Mouse (Mus musculus) MEL (cell line): ENCODE measurements around the gene Vti1b. TPM values are rescaled to one million over a fixed set of nuclear protein-coding genes. Genes with fewer than 3 reads are reported as not detected.

Experiments used
- DNase-seq: peaks from one replicate; pipeline ENCODE4 v3.0.0; 2011; ENCODE audit warnings: low read depth, low spot score
- H3K27ac ChIP-seq: 2 replicates; pipeline ENCODE4 v1.5.1; 2012; ENCODE audit warnings: low read depth, mild to moderate bottlenecking, control low read depth, low read length, moderate library complexity; ENCODE audit not compliant: control insufficient read depth
- H3K27me3 ChIP-seq, 2 experiments: fragments of 150-350 bp in 1 of 2; sonication (generic) in 1 of 2; 2 replicates each; pipeline ENCODE4 v1.6.1; 2012; ENCODE audit warnings: low read length in 2 of 2, mild to moderate bottlenecking in 2 of 2, improper control_type of control experiment in 1 of 2, moderate library complexity in 1 of 2; ENCODE audit not compliant: insufficient read depth in 2 of 2, control insufficient read depth in 1 of 2
- H3K36me3 ChIP-seq, 2 experiments: 2 replicates each; pipeline ENCODE4 v1.6.1; 2012 to 2014; ENCODE audit warnings: low read length in 2 of 2, improper control_type of control experiment in 1 of 2, inconsistent platforms in 1 of 2, mild to moderate bottlenecking in 1 of 2; ENCODE audit not compliant: insufficient read depth in 2 of 2, control insufficient read depth in 1 of 2
- H3K4me1 ChIP-seq, 2 experiments: fragments of 150-350 bp in 1 of 2; sonication (generic) in 1 of 2; 2 replicates each; pipeline ENCODE4 v1.6.1; 2012; ENCODE audit warnings: low read length in 2 of 2, improper control_type of control experiment in 1 of 2, mild to moderate bottlenecking in 1 of 2; ENCODE audit not compliant: insufficient read depth in 2 of 2, control insufficient read depth in 1 of 2
- H3K4me3 ChIP-seq, 2 experiments: fragments of 150-350 bp in 1 of 2; sonication (generic) in 1 of 2; 2 replicates each; pipeline ENCODE4 v1.5.1; 2012; ENCODE audit warnings: low read depth in 2 of 2, low read length in 2 of 2, mild to moderate bottlenecking in 2 of 2, moderate library complexity in 2 of 2, control low read depth in 1 of 2, improper control_type of control experiment in 1 of 2; ENCODE audit not compliant: control insufficient read depth in 1 of 2, insufficient read depth in 1 of 2
- H3K79me2 ChIP-seq: 2 replicates; pipeline ENCODE4 v1.6.1; 2012; ENCODE audit warnings: mild to moderate bottlenecking, low read length, moderate library complexity; ENCODE audit not compliant: control insufficient read depth, poor library complexity, insufficient read depth
- H3K9ac ChIP-seq: 2 replicates; pipeline ENCODE4 v1.6.1; 2012; ENCODE audit warnings: low read depth, mild to moderate bottlenecking, control low read depth, low read length, moderate library complexity; ENCODE audit not compliant: control insufficient read depth, poor library complexity, severe bottlenecking
- H3K9me3 ChIP-seq: fragments of 150-350 bp; sonication (generic); replicated peaks from 2 replicates; pipeline ENCODE4 v1.6.1; 2012; ENCODE audit warnings: mild to moderate bottlenecking, low read length, improper control_type of control experiment, moderate library complexity; ENCODE audit not compliant: insufficient read depth
- BHLHE40 ChIP-seq: IDR thresholded peaks from 2 replicates; pipeline ENCODE4 v1.6.1; 2012; ENCODE audit warnings: low read depth, mild to moderate bottlenecking, inconsistent platforms, low read length, improper control_type of control experiment, borderline replicate concordance
- CHD1 ChIP-seq: IDR thresholded peaks from 2 replicates; pipeline ENCODE4 v1.6.1; 2012; ENCODE audit warnings: low read depth, mild to moderate bottlenecking, inconsistent platforms, low read length, improper control_type of control experiment
- CHD2 ChIP-seq: IDR thresholded peaks from 2 replicates; pipeline ENCODE4 v1.6.1; 2011; ENCODE audit warnings: low read length, improper control_type of control experiment
- E2F4 ChIP-seq: IDR thresholded peaks from 2 replicates; pipeline ENCODE4 v1.6.1; 2011; ENCODE audit warnings: low read depth, low read length, improper control_type of control experiment, borderline replicate concordance
- EP300 ChIP-seq, 2 experiments: IDR thresholded peaks; 2 replicates each; pipeline ENCODE4 v1.6.1; 2011; ENCODE audit warnings: improper control_type of control experiment in 2 of 2, low read length in 2 of 2, low read depth in 1 of 2, mild to moderate bottlenecking in 1 of 2
- GABPA ChIP-seq: IDR thresholded peaks from 2 replicates; pipeline ENCODE4 v1.6.1; 2012; ENCODE audit warnings: low read depth, mild to moderate bottlenecking, inconsistent platforms, low read length, improper control_type of control experiment, moderate library complexity
- GATA1 ChIP-seq: IDR thresholded peaks from 2 replicates; pipeline ENCODE4 v1.6.1; 2011; ENCODE audit warnings: low read depth, low read length, improper control_type of control experiment
- HCFC1 ChIP-seq: IDR thresholded peaks from 2 replicates; pipeline ENCODE4 v1.6.1; 2012; ENCODE audit warnings: low read depth, mild to moderate bottlenecking, inconsistent platforms, low read length, improper control_type of control experiment, moderate library complexity
- JUND ChIP-seq: IDR thresholded peaks from 2 replicates; pipeline ENCODE4 v1.6.1; 2011; ENCODE audit warnings: low read depth, mild to moderate bottlenecking, improper control_type of control experiment, low read length
- KAT2A ChIP-seq: conservative IDR thresholded peaks from 2 replicates; pipeline ENCODE4 v1.6.1; 2012; ENCODE audit warnings: low read depth, low read length, improper control_type of control experiment, inconsistent platforms
- MAFK ChIP-seq: IDR thresholded peaks from 2 replicates; pipeline ENCODE4 v1.6.1; 2011; ENCODE audit warnings: low read depth, mild to moderate bottlenecking, low read length, improper control_type of control experiment, borderline replicate concordance
- MAZ ChIP-seq: IDR thresholded peaks from 2 replicates; pipeline ENCODE4 v1.6.1; 2012; ENCODE audit warnings: low read depth, mild to moderate bottlenecking, inconsistent platforms, low read length, improper control_type of control experiment
- MEF2A ChIP-seq: IDR thresholded peaks from 2 replicates; pipeline ENCODE4 v1.6.1; 2014; ENCODE audit warnings: low read depth, mild to moderate bottlenecking, inconsistent platforms, low read length, improper control_type of control experiment; ENCODE audit not compliant: poor library complexity, insufficient replicate concordance, severe bottlenecking; ENCODE audit errors: extremely low read depth
- MXI1 ChIP-seq: IDR thresholded peaks from 2 replicates; pipeline ENCODE4 v1.6.1; 2011; ENCODE audit warnings: mild to moderate bottlenecking, low read depth, low read length, improper control_type of control experiment
- MYB ChIP-seq: IDR thresholded peaks from 2 replicates; pipeline ENCODE4 v1.6.1; 2011; ENCODE audit warnings: mild to moderate bottlenecking, low read depth, low read length, improper control_type of control experiment
- MYC ChIP-seq: IDR thresholded peaks from 2 replicates; pipeline ENCODE4 v1.6.1; 2011; ENCODE audit warnings: low read depth, mild to moderate bottlenecking, low read length, improper control_type of control experiment, moderate library complexity
- NELFE ChIP-seq: IDR thresholded peaks from 2 replicates; pipeline ENCODE4 v1.6.1; 2011; ENCODE audit warnings: low read depth, low read length, improper control_type of control experiment
- NRF1 ChIP-seq: IDR thresholded peaks from 2 replicates; pipeline ENCODE4 v1.6.1; 2014; ENCODE audit warnings: low read depth, mild to moderate bottlenecking, inconsistent platforms, low read length, improper control_type of control experiment, moderate library complexity; ENCODE audit not compliant: poor library complexity, insufficient read depth, severe bottlenecking
- POLR2AphosphoS5 ChIP-seq: IDR thresholded peaks from 2 replicates; pipeline ENCODE4 v1.6.1; 2012; ENCODE audit warnings: low read depth, borderline replicate concordance, mild to moderate bottlenecking, inconsistent platforms, low read length, moderate library complexity, mixed read lengths
- RAD21 ChIP-seq: IDR thresholded peaks from 2 replicates; pipeline ENCODE4 v1.6.1; 2011; ENCODE audit warnings: mild to moderate bottlenecking, low read depth, low read length, improper control_type of control experiment
- SIN3A ChIP-seq: IDR thresholded peaks from 2 replicates; pipeline ENCODE4 v1.6.1; 2012; ENCODE audit warnings: low read length, improper control_type of control experiment, inconsistent platforms
- SMC3 ChIP-seq: IDR thresholded peaks from 2 replicates; pipeline ENCODE4 v1.6.1; 2011; ENCODE audit warnings: low read depth, low read length, improper control_type of control experiment
- TAL1 ChIP-seq: IDR thresholded peaks from 2 replicates; pipeline ENCODE4 v1.6.1; 2012; ENCODE audit warnings: mild to moderate bottlenecking, inconsistent platforms, low read length, moderate library complexity, mixed read lengths
- TCF12 ChIP-seq: IDR thresholded peaks from 2 replicates; pipeline ENCODE4 v1.6.1; 2014; ENCODE audit warnings: low read depth, mild to moderate bottlenecking, inconsistent platforms, low read length, improper control_type of control experiment, moderate library complexity
- UBTF ChIP-seq: IDR thresholded peaks from 2 replicates; pipeline ENCODE4 v1.6.1; 2012; ENCODE audit warnings: low read depth, mild to moderate bottlenecking, inconsistent platforms, low read length, improper control_type of control experiment, moderate library complexity, borderline replicate concordance; ENCODE audit not compliant: insufficient read depth
- USF1 ChIP-seq: IDR thresholded peaks from 2 replicates; pipeline ENCODE4 v1.6.1; 2014; ENCODE audit warnings: low read depth, mild to moderate bottlenecking, inconsistent platforms, low read length, improper control_type of control experiment, moderate library complexity
- USF2 ChIP-seq, 2 experiments: IDR thresholded peaks; 2 replicates each; pipeline ENCODE4 v1.6.1; 2011 to 2012; ENCODE audit warnings: improper control_type of control experiment in 2 of 2, low read length in 2 of 2, borderline replicate concordance in 1 of 2, inconsistent platforms in 1 of 2, low read depth in 1 of 2, mild to moderate bottlenecking in 1 of 2; ENCODE audit not compliant: insufficient read depth in 1 of 2
- ZC3H11A ChIP-seq: IDR thresholded peaks from 2 replicates; pipeline ENCODE4 v1.6.1; 2012; ENCODE audit warnings: low read depth, mild to moderate bottlenecking, inconsistent platforms, low read length, improper control_type of control experiment
- ZKSCAN1 ChIP-seq: IDR thresholded peaks from 2 replicates; pipeline ENCODE4 v1.6.1; 2012; ENCODE audit warnings: low read depth, mild to moderate bottlenecking, inconsistent platforms, low read length, improper control_type of control experiment, moderate library complexity
- ZMIZ1 ChIP-seq: IDR thresholded peaks from 2 replicates; pipeline ENCODE4 v1.6.1; 2012; ENCODE audit warnings: low read depth, mild to moderate bottlenecking, inconsistent platforms, low read length, improper control_type of control experiment, moderate library complexity
- ZNF384 ChIP-seq: IDR thresholded peaks from 2 replicates; pipeline ENCODE4 v1.6.1; 2012; ENCODE audit warnings: low read depth, mild to moderate bottlenecking, inconsistent platforms, low read length, improper control_type of control experiment
- polyA plus RNA-seq, 2 experiments: library from polyadenylated mRNA; stranded (reverse) in 1 of 2; unstranded in 1 of 2; fragments of >175 nt in 1 of 2; fragments of >200 nt in 1 of 2; gene quantifications; 2 replicates each; pipeline versions ENCODE4 v1.2.1 to v1.2.4; 2012; ENCODE audit warnings: low replicate concordance in 2 of 2, low read depth in 1 of 2; ENCODE audit not compliant: insufficient read length in 2 of 2, insufficient read depth in 1 of 2, missing spikeins in 1 of 2
- total RNA-seq: library from RNA; depleted of rRNA; stranded (reverse); fragments of 300-350 nt; gene quantifications from 2 replicates; pipeline ENCODE4 v1.2.3, GENCODE M21; 2012

Vti1b gene
- total and polyA plus RNA-seq, 3 experiments: 54.3 to 69.8 TPM; not detected in 1

GRCm38 (mm10) chr12:79191701-79192100 is 19.2 kb upstream of the Vti1b start (continued):
- TF ChIP-seq USF2 (IDR thresholded peaks at IDR 0.05; ENCODE audit: borderline replicate concordance in 1 of 2, insufficient read depth in 1 of 2, low read depth in 1 of 2, low read length in 2 of 2): no peak
- TF ChIP-seq UBTF: no peak
- TF ChIP-seq SIN3A: peak; percentile 90
- TF ChIP-seq ZKSCAN1: no peak
- peak; percentile 29; the same call in 1 of the 2 replicates for TF ChIP-seq NELFE
- peak in 1 of 2 experiments; percentile 48; a peak in 2 of 4 replicates for TF ChIP-seq EP300 (IDR thresholded peaks at IDR 0.05; ENCODE audit: low read depth in 1 of 2, low read length in 2 of 2)
- TF ChIP-seq MAFK: no peak
- TF ChIP-seq TAL1: no peak
- no peak for TF ChIP-seq CHD1
- no peak for TF ChIP-seq BHLHE40
- peak; percentile 97 for TF ChIP-seq MYB
- TF ChIP-seq GABPA: no peak

- peak; percentile 94 for DNase-seq
- no peaks in the 10 kb centered on the region for H3K27me3 ChIP-seq
- no peaks in the 10 kb centered on the region for H3K9me3 ChIP-seq
- no peaks in the 10 kb centered on the region; the same call in 1 of the 2 replicates for H3K79me2 ChIP-seq
- H3K9ac ChIP-seq: peak overlapping the region; percentile 66
- peaks cover 6 to 8% of the 10 kb centered on the region in 2 experiments for H3K36me3 ChIP-seq
- H3K4me3 ChIP-seq: peak overlapping the region; percentile 73 to 97
- peak overlapping the region; percentile 14 for H3K27ac ChIP-seq
- H3K4me1 ChIP-seq: peaks cover 0 to 9% of the 10 kb centered on the region in 2 experiments; a peak in 3 of 4 replicates
- TF ChIP-seq CHD1: 0 out of 2 replicates have a peak, but pooled peaks have one; percentile 2
- TF ChIP-seq MXI1: peak; percentile 98
- no peak for TF ChIP-seq ZNF384
- TF ChIP-seq SMC3: no peak
- TF ChIP-seq MYC: peak; percentile 85
- TF ChIP-seq GABPA: no peak
- no peak for TF ChIP-seq NRF1
- no peak; the same call in 1 of the 2 replicates for TF ChIP-seq BHLHE40
- no peak for TF ChIP-seq E2F4
- no peak for TF ChIP-seq RAD21
- peak; percentile 72 for TF ChIP-seq USF1
- 0 out of 2 replicates have a peak, but pooled peaks have one; percentile 10 for TF ChIP-seq GATA1
- no peak for TF ChIP-seq MEF2A
- no peak for TF ChIP-seq MAZ
- TF ChIP-seq NELFE: peak; percentile 57
- TF ChIP-seq HCFC1: no peak
- TF ChIP-seq TCF12: no peak
- 0 out of 4 replicates have a peak, but pooled peaks of 1 of the 2 experiments have one; percentile 36 for TF ChIP-seq USF2 (IDR thresholded peaks at IDR 0.05; ENCODE audit: borderline replicate concordance in 1 of 2, insufficient read depth in 1 of 2, low read depth in 1 of 2, low read length in 2 of 2)
- no peak for TF ChIP-seq MAFK
- TF ChIP-seq CHD2: no peak
- TF ChIP-seq POLR2AphosphoS5: no peak
- no peak for TF ChIP-seq JUND
- no peak for TF ChIP-seq ZC3H11A
- TF ChIP-seq ZMIZ1: no peak
- TF ChIP-seq MYB: peak; percentile 39
- peak in 1 of 2 experiments; percentile 12; a peak in 1 of 4 replicates for TF ChIP-seq EP300 (IDR thresholded peaks at IDR 0.05; ENCODE audit: low read depth in 1 of 2, low read length in 2 of 2)
- peak; percentile 16; the same call in 1 of the 2 replicates for TF ChIP-seq KAT2A
Measured at GRCm38 (mm10) chr12:79190931-79191673, 18.6 kb upstream of the Vti1b start.
